Comparison of ENCODE assay signal across 8 mouse cellular contexts in the genomic region with DNA sequence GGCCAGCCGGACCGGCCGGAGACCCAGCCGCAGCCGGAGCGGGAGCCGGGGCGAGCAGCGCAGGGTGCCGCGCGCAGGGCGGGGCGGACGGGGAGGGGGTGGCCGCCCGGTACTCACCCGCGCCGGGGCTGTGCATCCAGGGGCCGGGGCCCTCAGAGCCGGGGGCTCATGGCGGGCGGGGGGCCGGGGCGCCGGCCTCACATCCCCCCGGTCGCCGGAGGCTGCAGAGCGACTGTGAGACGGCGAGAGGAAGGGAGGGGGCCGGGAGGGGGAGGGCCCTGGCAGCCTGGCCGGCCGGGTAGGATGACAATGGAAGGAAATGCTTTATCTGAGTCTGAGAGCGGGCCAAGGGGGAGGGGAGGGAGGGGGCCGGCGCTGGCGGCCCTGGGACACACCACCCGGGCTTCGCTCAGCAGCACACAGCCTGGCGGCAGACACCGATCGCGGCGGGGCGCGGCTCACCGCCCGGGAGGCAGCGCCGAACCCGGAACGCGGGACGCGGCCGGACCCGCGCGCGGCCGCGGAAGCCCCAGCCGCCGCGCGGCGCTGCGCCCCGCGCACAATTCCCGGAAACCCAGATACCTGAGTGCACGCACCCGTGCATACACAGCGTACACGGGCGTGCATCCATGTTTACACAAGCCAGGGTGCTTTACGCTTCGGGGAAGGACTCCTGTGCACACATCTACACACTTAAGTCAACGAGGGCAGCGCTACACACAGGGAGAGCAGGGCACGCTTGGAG. TPM values are rescaled to one million over a fixed set of nuclear protein-coding genes. Genes with fewer than 3 reads are reported as not detected.
DNase-seq lines count a peak whose midpoint lies in the region; ATAC-seq lines count a peak whose summit lies in the region.

No protein-coding gene starts in this region.

- H3K27ac ChIP-seq in intestine, embryonic 14.5 days (ENCODE audit: low read depth), result peak overlapping the region; percentile 96
- peak overlapping the region; percentile 75 for H3K27ac ChIP-seq in liver, embryonic 13.5 days

- peak overlapping the region; percentile 94 for H3K9ac ChIP-seq in intestine, embryonic 14.5 days (ENCODE audit: low read length)
- peak overlapping the region; percentile 80 for H3K9ac ChIP-seq in liver, embryonic 13.5 days

- peak; percentile 51 to 62 for DNase-seq in urinary bladder, adult 18-20 months (ENCODE audit: low spot score in 2 of 2)
- no peak for DNase-seq in urinary bladder, postnatal 10 days (ENCODE audit: low spot score)
- peak; percentile 81 to 82 for DNase-seq in cerebellum, postnatal 25 days
- peak; percentile 53 to 76 for DNase-seq in gastrocnemius, postnatal 4 days (ENCODE audit: low spot score in 2 of 2)
- peak; percentile 86 for DNase-seq in intestine, embryonic 14.5 days (ENCODE audit: low spot score)
- DNase-seq in liver, embryonic 13.5 days, result peak; percentile 37
- DNase-seq in naive thymus-derived CD4-positive, alpha-beta T cell, adult 2 months (ENCODE audit: low read depth), result peak; percentile 80
- DNase-seq in thymus, postnatal 0 days (ENCODE audit: low spot score), result peak; percentile 71

- H3K27me3 ChIP-seq in intestine, embryonic 14.5 days (replicated peaks; ENCODE audit: control insufficient read depth, insufficient read depth, low read length), result no peaks in the 10 kb centered on the region
- H3K27me3 ChIP-seq in liver, embryonic 13.5 days, result peaks cover 41% of the 10 kb centered on the region

- H3K36me3 ChIP-seq in intestine, embryonic 14.5 days (ENCODE audit: control insufficient read depth, insufficient read depth, low read length), result 0 out of 2 replicates have a peak, but pooled peaks cover 2% of the 10 kb centered on the region
- H3K36me3 ChIP-seq in liver, embryonic 13.5 days, result no peaks in the 10 kb centered on the region

- H3K9me3 ChIP-seq in intestine, embryonic 14.5 days (ENCODE audit: control insufficient read depth, low read length), result no peaks in the 10 kb centered on the region
- no peaks in the 10 kb centered on the region for H3K9me3 ChIP-seq in liver, embryonic 13.5 days (replicated peaks)

- peaks cover 48% of the 10 kb centered on the region for H3K4me1 ChIP-seq in intestine, embryonic 14.5 days (replicated peaks; ENCODE audit: control insufficient read depth, insufficient read depth, low read length)
- H3K4me1 ChIP-seq in liver, embryonic 13.5 days (replicated peaks), result peaks cover 76% of the 10 kb centered on the region

- WGBS in intestine, embryonic 14.5 days, result under 1% methylated on average over 76 of the region's 84 CpGs
- WGBS in liver, embryonic 13.5 days (ENCODE audit: insufficient replicate concordance), result under 1% methylated on average over 71 of the region's 84 CpGs

- ATAC-seq in intestine, embryonic 14.5 days (replicated peaks; ENCODE audit: low FRiP score, low TSS enrichment, low read depth), result peak; percentile 90
- peak; percentile 82 for ATAC-seq in liver, embryonic 13.5 days (ENCODE audit: low read depth)

- peak overlapping the region; percentile 55 for H3K4me2 ChIP-seq in intestine, embryonic 14.5 days (ENCODE audit: low read length)
- peak overlapping the region; percentile 94 for H3K4me2 ChIP-seq in liver, embryonic 13.5 days

- H3K4me3 ChIP-seq in intestine, embryonic 14.5 days (ENCODE audit: low read depth, low read length), result peak overlapping the region; percentile 71
- H3K4me3 ChIP-seq in liver, embryonic 13.5 days (replicated peaks), result peak overlapping the region; percentile 74

RNA-seq across cellular contexts. Expression of a gene that starts 12.9 kb away (rescaled TPM):
- total RNA-seq in gastrocnemius, postnatal 4 days (2021), result 10 to 100 TPM; 53.6 to 57.9 TPM
- polyA plus RNA-seq in intestine, embryonic 14.5 days (2014; fragmentation: Nextera tagmentation; extraction: Ambion mirVana), result 28.3 and 30.2 TPM in 2 replicates
- polyA plus RNA-seq in liver, embryonic 13.5 days (2015; fragmentation: Nextera tagmentation; extraction: Ambion mirVana), result 8.0 and 8.3 TPM in 2 replicates
- 111 and 122 TPM in 2 replicates for polyA plus RNA-seq in thymus, postnatal 0 days (2015; fragmentation: Nextera tagmentation; extraction: Ambion mirVana)

RNA-seq across cellular contexts. Expression of a gene that starts 53.1 kb away (rescaled TPM):
- 10 to 100 TPM; 32.6 to 35.4 TPM for total RNA-seq in gastrocnemius, postnatal 4 days (2021)
- 22.5 and 26.7 TPM in 2 replicates for polyA plus RNA-seq in intestine, embryonic 14.5 days (2014; fragmentation: Nextera tagmentation; extraction: Ambion mirVana)
- 89.5 and 101 TPM in 2 replicates for polyA plus RNA-seq in liver, embryonic 13.5 days (2015; fragmentation: Nextera tagmentation; extraction: Ambion mirVana)
- 44.5 and 48.3 TPM in 2 replicates for polyA plus RNA-seq in thymus, postnatal 0 days (2015; fragmentation: Nextera tagmentation; extraction: Ambion mirVana)
